Mouse (Mus musculus) neural tube, embryonic 10.5 days (tissue): ENCODE data around the gene Hist1h4f.
A peak's percentile ranks its signal among the peaks of the same experiment; 100 is the strongest.
"Not testable (repeated sequence)": the region's sequence is repeated elsewhere in the genome, so short reads cannot be mapped to it uniquely, and the experiment has no call there.

Experiments
- DNase-seq: peaks from one replicate; pipeline ENCODE4 v3.0.0-alpha.2; 2017; ENCODE audit warnings: low spot score; ENCODE audit errors: extremely low spot score

Hist1h4f gene

GRCm38 (mm10) chr13:23576351-23576881 is 25.0 kb upstream of the Hist1h4f start:
- DNase-seq = peak; percentile 52

GRCm38 (mm10) chr13:23575864-23576313 is 24.4 kb upstream of the Hist1h4f start:
- DNase-seq = not testable (repeated sequence)

- peak; percentile 65 for DNase-seq
Measured at GRCm38 (mm10) chr13:23575271-23575851, 23.9 kb upstream of the Hist1h4f start, which contains the start of gene Hist1h3d. TSS of gene Hist1h3d (plus strand) at chr13:23575763.

DNA sequence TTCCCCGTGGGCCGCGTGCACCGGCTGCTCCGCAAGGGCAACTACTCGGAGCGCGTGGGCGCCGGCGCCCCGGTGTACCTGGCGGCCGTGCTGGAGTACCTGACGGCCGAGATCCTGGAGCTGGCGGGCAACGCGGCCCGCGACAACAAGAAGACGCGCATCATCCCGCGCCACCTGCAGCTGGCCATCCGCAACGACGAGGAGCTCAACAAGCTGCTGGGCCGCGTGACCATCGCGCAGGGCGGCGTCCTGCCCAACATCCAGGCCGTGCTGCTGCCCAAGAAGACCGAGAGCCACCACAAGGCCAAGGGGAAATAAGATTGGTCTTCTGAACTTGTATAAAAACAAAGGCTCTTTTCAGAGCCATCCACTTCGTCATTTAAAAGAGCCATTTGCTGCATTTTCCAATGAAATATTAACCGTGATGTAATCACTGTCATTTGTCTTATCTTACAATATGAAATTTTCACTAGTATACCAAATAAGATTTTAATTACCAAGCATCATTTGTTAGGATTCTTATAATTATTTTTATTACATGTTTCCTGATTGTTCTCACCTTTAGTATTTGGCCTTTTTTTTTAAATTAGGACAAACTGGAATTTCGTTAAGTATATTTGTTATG is 23.2 kb upstream of the Hist1h4f start:
- not testable (repeated sequence) for DNase-seq

DNA sequence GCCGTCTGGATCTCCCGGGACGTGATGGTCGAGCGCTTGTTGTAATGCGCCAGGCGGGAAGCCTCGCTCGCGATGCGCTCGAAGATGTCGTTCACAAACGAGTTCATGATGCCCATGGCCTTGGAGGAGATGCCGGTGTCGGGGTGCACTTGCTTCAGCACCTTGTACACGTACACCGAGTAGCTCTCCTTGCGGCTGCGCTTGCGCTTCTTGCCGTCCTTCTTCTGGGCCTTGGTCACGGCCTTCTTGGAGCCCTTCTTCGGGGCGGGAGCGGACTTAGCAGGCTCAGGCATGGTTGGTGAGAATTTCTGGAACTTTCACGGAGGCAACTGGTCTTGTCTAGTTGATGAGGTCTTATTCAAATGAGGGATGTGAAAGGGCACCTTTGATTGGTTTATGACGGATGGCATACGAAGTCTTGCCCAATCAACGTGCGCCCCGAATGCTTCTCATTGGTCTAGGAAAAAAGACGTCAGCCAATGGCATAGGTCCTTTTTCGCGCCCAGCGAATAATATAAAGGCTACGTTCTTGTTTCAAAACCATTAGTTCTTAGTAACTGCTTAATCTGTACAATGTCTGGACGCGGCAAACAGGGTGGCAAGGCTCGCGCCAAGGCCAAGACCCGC is 22.6 kb upstream of the Hist1h4f start, which contains the start of the genes Hist1h2bf and Hist1h2ad:
TSS of gene Hist1h2bf (minus strand) at position 299 of the 627 bp plus-strand sequence.
TSS of gene Hist1h2ad (plus strand) at position 484 of the 627 bp plus-strand sequence.
- peak; percentile 83 for DNase-seq

- not testable (repeated sequence) for DNase-seq
Measured at GRCm38 (mm10) chr13:23573034-23573897, 21.8 kb upstream of the Hist1h4f start.

DNA sequence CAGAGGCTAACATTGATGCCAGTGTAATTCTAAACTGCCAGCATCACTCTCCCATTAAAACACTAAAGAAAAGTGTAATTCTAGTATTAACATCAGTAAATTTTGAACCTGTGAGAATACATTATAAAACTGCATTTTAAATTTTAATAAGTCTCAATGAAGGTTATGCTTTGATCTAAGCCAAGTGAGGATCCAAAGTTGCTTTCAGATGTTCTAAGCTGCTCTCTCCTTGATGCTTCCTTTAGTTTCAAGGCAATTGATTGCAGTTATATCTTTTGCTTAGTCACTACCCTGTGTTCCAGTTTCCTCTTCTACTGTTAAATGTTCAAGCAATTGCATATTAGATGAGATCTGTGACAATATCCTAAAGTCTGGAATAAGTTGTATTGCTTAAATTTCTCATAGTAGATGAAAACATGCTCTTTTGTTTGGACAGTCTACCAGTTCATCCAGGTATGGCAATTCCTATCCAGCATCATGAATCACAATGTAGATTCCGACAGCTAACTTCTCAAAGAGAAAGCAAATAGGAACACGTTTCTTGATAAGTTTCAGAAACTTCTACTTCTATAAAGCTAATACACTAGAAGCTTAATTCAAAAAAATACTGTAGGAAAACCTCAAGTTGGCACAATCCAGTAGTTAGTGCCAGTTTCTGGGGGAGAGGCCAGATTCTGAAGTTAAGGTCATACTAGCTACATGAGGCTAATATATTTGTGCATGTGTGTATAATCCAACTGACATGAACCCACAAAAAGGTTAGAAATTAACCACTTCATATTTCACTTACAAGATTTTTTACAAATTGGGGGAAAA is 21.0 kb upstream of the Hist1h4f start:
- DNase-seq = no peak

GRCm38 (mm10) chr13:23571504-23572217 is 20.2 kb upstream of the Hist1h4f start:
- DNase-seq = not testable (repeated sequence)

DNA sequence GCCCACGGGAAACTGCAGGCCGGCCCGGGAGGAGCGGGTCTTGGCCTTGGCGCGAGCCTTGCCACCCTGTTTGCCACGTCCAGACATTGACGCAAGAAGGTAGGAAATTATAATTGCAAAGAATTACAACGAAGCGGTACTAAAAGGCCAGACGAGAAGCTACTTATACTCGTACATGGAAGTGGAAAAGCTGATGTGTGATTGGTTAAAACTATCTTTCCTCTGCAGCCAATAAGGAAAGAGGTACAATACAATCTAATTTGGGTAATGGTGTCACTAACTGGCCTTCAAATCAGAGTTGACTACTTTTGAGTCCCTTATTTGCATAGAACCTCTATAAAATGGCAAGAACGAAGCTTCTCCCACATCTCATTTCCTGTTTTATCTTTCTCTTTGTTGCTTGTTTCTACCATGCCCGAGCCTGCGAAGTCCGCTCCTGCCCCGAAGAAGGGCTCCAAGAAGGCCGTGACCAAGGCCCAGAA is 19.6 kb upstream of the Hist1h4f start, which contains the start of the genes Hist1h2ae and Hist1h2bg:
TSS of gene Hist1h2ae (minus strand) at position 199 of the 482 bp plus-strand sequence.
TSS of gene Hist1h2bg (plus strand) at position 375 of the 482 bp plus-strand sequence.
- no peak for DNase-seq

DNA sequence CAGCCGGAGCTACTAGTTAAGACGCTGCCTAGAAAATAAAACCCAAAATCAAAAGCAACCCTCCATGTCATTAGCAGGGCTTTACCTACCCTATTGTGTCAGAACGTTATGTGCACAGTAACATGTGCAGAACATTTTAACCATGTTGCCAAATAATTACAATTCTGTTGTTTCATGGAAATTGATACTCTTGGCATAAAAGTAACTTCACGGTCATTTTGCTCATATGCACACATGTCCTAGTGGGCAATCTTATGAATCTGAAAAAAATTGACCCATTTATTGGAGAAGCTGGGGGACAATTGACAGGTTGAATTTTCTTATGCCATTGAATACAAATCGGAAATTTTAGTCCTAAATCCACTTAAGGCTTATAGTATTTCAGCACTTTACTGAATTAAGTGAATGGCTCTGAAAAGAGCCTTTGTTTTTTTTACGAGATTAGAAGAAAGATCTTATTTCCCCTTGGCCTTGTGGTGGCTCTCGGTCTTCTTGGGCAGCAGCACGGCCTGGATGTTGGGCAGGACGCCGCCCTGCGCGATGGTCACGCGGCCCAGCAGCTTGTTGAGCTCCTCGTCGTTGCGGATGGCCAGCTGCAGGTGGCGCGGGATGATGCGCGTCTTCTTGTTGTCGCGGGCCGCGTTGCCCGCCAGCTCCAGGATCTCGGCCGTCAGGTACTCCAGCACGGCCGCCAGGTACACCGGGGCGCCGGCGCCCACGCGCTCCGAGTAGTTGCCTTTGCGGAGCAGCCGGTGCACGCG is 19.0 kb upstream of the Hist1h4f start:
- not testable (repeated sequence) for DNase-seq

GRCm38 (mm10) chr13:23564482-23564881 is 13.0 kb upstream of the Hist1h4f start:
- DNase-seq = no peak

GRCm38 (mm10) chr13:23562699-23563462 is 11.4 kb upstream of the Hist1h4f start:
- no peak for DNase-seq

DNA sequence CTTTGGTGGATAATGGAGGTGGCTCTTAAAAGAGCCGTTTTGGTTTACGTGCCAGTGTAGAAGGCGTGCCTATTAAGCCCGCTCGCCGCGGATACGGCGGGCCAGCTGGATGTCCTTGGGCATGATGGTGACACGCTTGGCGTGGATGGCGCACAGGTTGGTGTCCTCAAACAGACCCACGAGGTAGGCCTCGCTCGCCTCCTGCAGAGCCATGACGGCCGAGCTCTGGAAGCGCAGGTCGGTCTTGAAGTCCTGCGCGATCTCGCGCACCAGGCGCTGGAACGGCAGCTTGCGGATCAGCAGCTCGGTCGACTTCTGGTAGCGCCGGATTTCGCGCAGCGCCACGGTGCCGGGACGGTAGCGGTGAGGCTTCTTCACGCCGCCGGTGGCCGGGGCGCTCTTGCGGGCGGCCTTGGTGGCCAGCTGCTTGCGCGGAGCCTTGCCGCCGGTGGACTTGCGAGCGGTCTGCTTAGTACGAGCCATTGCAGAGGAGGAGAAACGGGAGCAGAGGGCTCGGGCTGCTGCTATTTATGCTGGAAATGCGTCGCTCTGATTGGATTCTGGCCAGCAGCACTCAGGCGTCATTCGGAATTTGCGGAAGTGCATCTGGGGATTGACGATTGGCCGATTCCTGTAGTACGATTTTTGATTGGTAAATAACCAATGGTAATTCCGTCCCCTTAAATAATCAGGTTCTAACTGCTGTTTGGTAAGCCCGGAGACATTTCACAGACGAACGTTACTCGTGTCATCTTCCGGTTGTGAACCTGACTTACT is 10.6 kb upstream of the Hist1h4f start, which contains the start of gene Hist1h3e:
TSS of gene Hist1h3e (minus strand) at position 487 of the 777 bp plus-strand sequence.
- DNase-seq = peak; percentile 91

DNA sequence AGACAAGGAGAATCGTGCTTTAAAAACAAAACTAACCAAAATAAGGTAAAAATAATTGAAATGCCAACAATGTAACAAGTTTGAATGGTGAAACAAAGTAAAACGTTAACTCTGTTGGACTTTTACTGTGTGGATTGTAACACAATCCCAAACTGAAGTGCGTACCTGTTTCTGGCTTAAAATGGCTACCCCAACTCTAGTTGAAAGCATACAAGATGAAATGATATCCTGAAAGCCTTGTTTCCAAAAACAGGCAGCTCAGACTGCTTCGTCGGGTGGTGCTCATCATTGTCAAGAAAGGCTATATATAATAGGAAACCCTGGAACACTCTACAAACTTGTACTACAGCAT is 10.1 kb upstream of the Hist1h4f start:
- DNase-seq = not testable (repeated sequence)

- DNase-seq = not testable (repeated sequence)
Measured at GRCm38 (mm10) chr13:23560699-23561098, 9.3 kb upstream of the Hist1h4f start.

DNA sequence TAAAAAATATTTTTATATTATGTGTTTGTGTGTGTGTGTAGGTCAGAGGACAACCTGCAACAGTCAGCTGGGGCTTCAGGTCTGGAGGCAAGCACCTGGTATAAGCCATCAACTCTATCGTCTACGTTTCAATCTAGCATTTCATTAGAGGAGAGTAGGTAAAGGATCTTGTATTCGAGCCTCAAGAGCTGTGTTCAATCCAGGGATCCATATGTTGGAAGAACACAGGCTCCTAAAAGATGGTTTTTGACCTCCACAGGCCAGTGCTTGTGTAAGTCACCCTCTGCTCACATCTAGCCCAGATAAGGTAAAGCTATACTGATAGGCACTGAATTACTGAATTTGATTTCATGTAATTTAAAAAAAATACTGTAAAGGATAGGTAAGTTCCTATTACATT is 5.5 kb upstream of the Hist1h4f start:
- no peak for DNase-seq
